Mouse (Mus musculus) B cell, adult 67 days (primary cell): Measurements from ENCODE around the gene Olfr955. TPM values are rescaled to one million over a fixed set of nuclear protein-coding genes. Genes with fewer than 3 reads are reported as not detected.

ENCODE experiments used
- total RNA-seq, 2 experiments: library from RNA; stranded (reverse); gene quantifications; 4 replicates each; pipeline ENCODE4 v1.2.4; 2023

The Olfr955 gene
- not detected for total RNA-seq

DNA sequence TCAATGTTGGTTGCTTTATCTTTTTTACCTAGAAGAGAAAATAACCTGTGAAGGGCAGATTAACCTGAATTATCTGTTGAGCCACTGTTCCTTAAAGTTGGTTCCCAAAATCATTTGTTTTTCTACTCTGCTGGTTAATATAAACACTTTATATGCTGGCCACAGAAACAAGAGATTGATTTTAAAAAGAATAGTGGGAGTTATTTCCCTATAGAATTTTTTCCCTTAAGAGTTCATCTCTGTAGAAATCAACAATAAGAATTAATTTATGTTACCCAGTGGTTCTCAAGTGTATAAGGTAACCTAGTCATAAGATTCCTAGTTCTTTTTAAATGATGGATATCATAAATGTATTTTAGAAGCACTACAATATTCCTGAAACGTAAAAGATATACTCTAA lies at the start of gene Olfr955:
Gene Olfr955 (minus strand): TSS at position 101 of the 400 bp plus-strand sequence.

DNA sequence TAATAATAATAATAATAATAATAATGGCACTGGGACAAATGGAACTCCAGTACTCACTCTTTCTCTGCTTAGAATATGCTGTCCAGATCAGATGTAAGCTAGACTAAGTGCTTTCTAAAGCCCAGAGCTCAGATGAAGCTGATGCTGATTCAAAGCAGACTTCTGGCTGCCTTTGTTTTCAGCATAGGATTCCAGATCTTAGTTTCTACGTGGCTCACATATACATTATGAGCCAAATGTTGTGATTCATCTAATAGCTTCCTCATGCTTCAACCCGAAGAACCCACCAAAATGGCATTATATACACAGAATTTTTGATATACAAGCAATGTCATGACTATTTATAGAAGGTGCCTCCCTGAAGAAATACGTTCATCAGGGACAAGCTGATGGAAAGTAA lies 43.8 kb upstream of the Olfr955 start, which contains the start of gene Olfr957:
Gene Olfr957 (minus strand): TSS at position 279 of the 400 bp plus-strand sequence.

DNA sequence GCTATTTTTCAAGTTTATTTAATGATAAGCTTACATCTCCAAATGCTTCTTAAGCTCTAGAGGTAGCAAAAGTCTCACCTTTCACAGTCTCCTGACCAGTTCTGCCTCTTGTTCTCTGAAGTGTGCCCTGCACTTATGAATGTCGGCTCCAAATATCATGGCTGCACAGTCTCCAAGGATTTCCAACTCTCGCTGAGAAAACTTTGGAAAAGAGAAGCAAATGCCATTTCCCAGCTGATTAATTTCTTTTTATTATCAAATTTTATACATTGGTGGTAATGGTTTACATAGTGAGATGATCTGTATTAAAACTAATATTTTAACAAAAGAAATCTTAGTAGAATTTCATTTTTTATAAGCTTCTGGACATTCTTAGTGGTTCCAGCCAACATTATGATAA lies 22.2 kb upstream of the Olfr955 start, which contains the start of gene Olfr44:
Gene Olfr44 (minus strand): TSS at position 101 of the 400 bp plus-strand sequence.

DNA sequence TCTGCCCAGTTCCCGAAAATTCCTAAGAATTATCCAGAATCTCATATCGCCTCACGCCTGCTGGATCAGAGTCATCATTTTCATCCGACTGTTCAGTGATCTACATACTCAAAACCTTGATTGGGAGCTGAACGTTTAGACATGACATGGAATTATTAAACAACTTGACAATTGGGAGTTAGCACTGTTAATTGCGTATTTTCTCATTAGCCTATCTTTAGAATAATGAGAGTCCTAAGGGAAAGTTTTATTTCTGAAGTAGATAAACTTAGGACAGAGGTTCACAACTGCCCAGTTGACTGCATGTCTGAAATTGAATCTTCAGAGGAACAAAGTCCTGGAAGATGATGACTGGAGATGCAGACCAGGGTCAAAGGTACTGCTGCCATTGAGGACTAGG lies 15.3 kb downstream of the Olfr955 start, which contains the start of gene Olfr954:
Gene Olfr954 (plus strand): TSS at position 301 of the 400 bp plus-strand sequence.

DNA sequence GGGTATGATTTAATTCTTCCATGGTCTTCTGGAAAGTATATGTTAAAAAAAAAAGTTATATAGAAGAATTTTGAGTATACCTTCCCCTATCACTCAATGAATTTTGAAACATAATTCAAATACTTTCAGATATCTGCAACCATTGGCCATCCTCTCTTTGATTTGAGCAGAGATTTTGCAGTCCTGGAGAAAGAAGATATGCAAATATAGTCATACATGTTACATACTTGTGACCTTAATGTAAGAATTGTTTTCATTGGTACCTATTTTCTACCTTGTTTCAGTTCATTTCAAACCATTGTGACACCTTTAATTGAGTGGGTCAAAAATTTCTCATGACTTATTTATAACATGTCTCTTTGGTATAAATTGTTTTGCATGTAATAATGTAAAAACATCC lies 44.7 kb downstream of the Olfr955 start, which contains the start of gene Olfr952:
Gene Olfr952 (minus strand): TSS at position 101 of the 400 bp plus-strand sequence.

Other genes starting within 250 kb of the Olfr955 start
- not detected for gene Olfr1537, start 221.9 kb downstream of the Olfr955 start, total RNA-seq
- not detected for gene Olfr945, start 195.1 kb downstream of the Olfr955 start, total RNA-seq
- not detected for gene Olfr948, start 145.9 kb downstream of the Olfr955 start, total RNA-seq
- gene Olfr951, start 84.5 kb downstream of the Olfr955 start, total RNA-seq = not detected
- not detected for gene Olfr952, start 44.8 kb downstream of the Olfr955 start, total RNA-seq
- gene Olfr954, start 15.2 kb downstream of the Olfr955 start, total RNA-seq = not detected
- not detected for gene Olfr44, start 22.1 kb upstream of the Olfr955 start, total RNA-seq
- not detected for gene Olfr957, start 43.9 kb upstream of the Olfr955 start, total RNA-seq
- gene Olfr958, start 82.1 kb upstream of the Olfr955 start, total RNA-seq = not detected
- gene Olfr959, start 103.6 kb upstream of the Olfr955 start, total RNA-seq = not detected
- not detected for gene AW551984, start 132.5 kb upstream of the Olfr955 start, total RNA-seq
- not detected for gene Olfr148, start 138.7 kb upstream of the Olfr955 start, total RNA-seq
- gene Olfr960, start 149.4 kb upstream of the Olfr955 start, total RNA-seq = not detected
- not detected for gene Olfr961, start 173.1 kb upstream of the Olfr955 start, total RNA-seq
- gene Olfr963, start 195.3 kb upstream of the Olfr955 start, total RNA-seq = not detected
- gene Olfr149, start 235.2 kb upstream of the Olfr955 start, total RNA-seq = not detected
- not detected for gene Olfr965, start 239.4 kb upstream of the Olfr955 start, total RNA-seq